Mouse (Mus musculus): ENCODE results near the gene Prss33.

The Prss33 gene

GRCm38 (mm10) chr17:23841145-23841544 is 5.3 kb upstream of the Prss33 start:
- 0 out of 2 replicates have a peak, but pooled peaks cover 4% of the 10 kb centered on the region for H3K27me3 ChIP-seq (ENCODE audit: insufficient read depth, low read length)

GRCm38 (mm10) chr17:23831201-23831600 is 4.7 kb downstream of the Prss33 start:
- Histone ChIP-seq H3K27me3 (ENCODE audit: insufficient read depth, low read length) (peaks cover 13% of the 10 kb centered on the region), H3K36me3 (ENCODE audit: insufficient read depth, low read length) (peaks cover 15% of the 10 kb centered on the region), H3K4me3 (replicated peaks; ENCODE audit: low read length) (no peak overlapping the region), H3K4me1 (replicated peaks; ENCODE audit: low read depth, low read length) (peaks cover 51% of the 10 kb centered on the region), H3K9me3 (ENCODE audit: low read length) (no peaks in the 10 kb centered on the region; the same call in 1 of the 2 replicates)
- TF ChIP-seq NANOG (IDR thresholded peaks at IDR 0.05; ENCODE audit: borderline replicate concordance, low read length): no peak
- no peak for TF ChIP-seq POU5F1 (IDR thresholded peaks at IDR 0.05; ENCODE audit: borderline replicate concordance, low read length)
- no peak for TF ChIP-seq CTCF (conservative IDR thresholded peaks at IDR 0.05; ENCODE audit: low read length)

More at GRCm38 (mm10) chr17:23841145-23841544, 5.3 kb upstream of the Prss33 start:
- H3K9me3 ChIP-seq (ENCODE audit: low read length): no peaks in the 10 kb centered on the region
- H3K4me1 ChIP-seq (replicated peaks; ENCODE audit: low read depth, low read length): peaks cover 14% of the 10 kb centered on the region
- peak; percentile 96 for TF ChIP-seq CTCF (conservative IDR thresholded peaks at IDR 0.05; ENCODE audit: low read length)
- no peak for TF ChIP-seq NANOG (IDR thresholded peaks at IDR 0.05; ENCODE audit: borderline replicate concordance, low read length)
- H3K4me3 ChIP-seq (replicated peaks; ENCODE audit: low read length): no peak overlapping the region
- peaks cover 6% of the 10 kb centered on the region; the same call in 1 of the 2 replicates for H3K36me3 ChIP-seq (ENCODE audit: insufficient read depth, low read length)

- Histone ChIP-seq H3K36me3 (ENCODE audit: insufficient read depth, low read length) (peaks cover 36% of the 10 kb centered on the region), H3K27me3 (ENCODE audit: insufficient read depth, low read length) (peaks cover 5% of the 10 kb centered on the region), H3K9me3 (ENCODE audit: low read length) (peaks cover 4% of the 10 kb centered on the region; the same call in 1 of the 2 replicates), H3K4me3 (replicated peaks; ENCODE audit: low read length) (peak within 1 kb of the TSS; percentile 92), H3K4me1 (replicated peaks; ENCODE audit: low read depth, low read length) (peaks cover 49% of the 10 kb centered on the region)
- TF ChIP-seq POU5F1 (IDR thresholded peaks at IDR 0.05; ENCODE audit: borderline replicate concordance, low read length) (no peak), CTCF (conservative IDR thresholded peaks at IDR 0.05; ENCODE audit: low read length) (peak; percentile 71)
These were observed 6.7 kb downstream of the Prss33 start, which contains the start of gene Elob for GRCm38 (mm10) chr17:23829064-23829619. Gene Elob, minus strand, starts transcription at chr17:23829136.

GRCm38 (mm10) chr17:23828271-23829001 is 7.4 kb downstream of the Prss33 start:
- Histone ChIP-seq H3K36me3 (ENCODE audit: insufficient read depth, low read length) (peaks cover 43% of the 10 kb centered on the region), H3K9me3 (ENCODE audit: low read length) (peaks cover 11% of the 10 kb centered on the region; the same call in 1 of the 2 replicates), H3K4me1 (replicated peaks; ENCODE audit: low read depth, low read length) (peaks cover 51% of the 10 kb centered on the region), H3K4me3 (replicated peaks; ENCODE audit: low read length) (peak overlapping the region; percentile 92), H3K27me3 (ENCODE audit: insufficient read depth, low read length) (no peaks in the 10 kb centered on the region)
- no peak for TF ChIP-seq NANOG (IDR thresholded peaks at IDR 0.05; ENCODE audit: borderline replicate concordance, low read length)
- no peak for TF ChIP-seq POU5F1 (IDR thresholded peaks at IDR 0.05; ENCODE audit: borderline replicate concordance, low read length)
- no peak for TF ChIP-seq CTCF (conservative IDR thresholded peaks at IDR 0.05; ENCODE audit: low read length)

- Histone ChIP-seq H3K27me3 (ENCODE audit: insufficient read depth, low read length) (no peaks in the 10 kb centered on the region), H3K9me3 (ENCODE audit: low read length) (peaks cover 39% of the 10 kb centered on the region), H3K4me1 (replicated peaks; ENCODE audit: low read depth, low read length) (peaks cover 80% of the 10 kb centered on the region), H3K4me3 (replicated peaks; ENCODE audit: low read length) (peak overlapping the region; percentile 7; the same call in 1 of the 2 replicates), H3K36me3 (ENCODE audit: insufficient read depth, low read length) (peaks cover 71% of the 10 kb centered on the region)
- no peak for TF ChIP-seq NANOG (IDR thresholded peaks at IDR 0.05; ENCODE audit: borderline replicate concordance, low read length)
- TF ChIP-seq CTCF (conservative IDR thresholded peaks at IDR 0.05; ENCODE audit: low read length): no peak
- no peak for TF ChIP-seq POU5F1 (IDR thresholded peaks at IDR 0.05; ENCODE audit: borderline replicate concordance, low read length)
These were observed 10.3 kb downstream of the Prss33 start for GRCm38 (mm10) chr17:23825591-23825990.

GRCm38 (mm10) chr17:23823614-23824013 is 12.2 kb downstream of the Prss33 start:
- H3K4me3 ChIP-seq (replicated peaks; ENCODE audit: low read length): peak overlapping the region; percentile 55
- peaks cover 74% of the 10 kb centered on the region for H3K4me1 ChIP-seq (replicated peaks; ENCODE audit: low read depth, low read length)
- no peaks in the 10 kb centered on the region for H3K27me3 ChIP-seq (ENCODE audit: insufficient read depth, low read length)
- TF ChIP-seq NANOG (IDR thresholded peaks at IDR 0.05; ENCODE audit: borderline replicate concordance, low read length): no peak
- H3K9me3 ChIP-seq (ENCODE audit: low read length): peaks cover 59% of the 10 kb centered on the region
- peaks cover 91% of the 10 kb centered on the region for H3K36me3 ChIP-seq (ENCODE audit: insufficient read depth, low read length)

GRCm38 (mm10) chr17:23823018-23823417 is 12.8 kb downstream of the Prss33 start:
- peaks cover 97% of the 10 kb centered on the region for H3K36me3 ChIP-seq (ENCODE audit: insufficient read depth, low read length)
- H3K4me3 ChIP-seq (replicated peaks; ENCODE audit: low read length): peak overlapping the region; percentile 55
- H3K9me3 ChIP-seq (ENCODE audit: low read length): peaks cover 65% of the 10 kb centered on the region
- TF ChIP-seq NANOG (IDR thresholded peaks at IDR 0.05; ENCODE audit: borderline replicate concordance, low read length) (no peak), POU5F1 (IDR thresholded peaks at IDR 0.05; ENCODE audit: borderline replicate concordance, low read length) (no peak), CTCF (conservative IDR thresholded peaks at IDR 0.05; ENCODE audit: low read length) (no peak)
- peaks cover 74% of the 10 kb centered on the region for H3K4me1 ChIP-seq (replicated peaks; ENCODE audit: low read depth, low read length)
- no peaks in the 10 kb centered on the region for H3K27me3 ChIP-seq (ENCODE audit: insufficient read depth, low read length)

GRCm38 (mm10) chr17:23822094-23822493 is 13.8 kb downstream of the Prss33 start:
- Histone ChIP-seq H3K27me3 (ENCODE audit: insufficient read depth, low read length) (no peaks in the 10 kb centered on the region), H3K9me3 (ENCODE audit: low read length) (peaks cover 74% of the 10 kb centered on the region)
- TF ChIP-seq CTCF (conservative IDR thresholded peaks at IDR 0.05; ENCODE audit: low read length): no peak

More at GRCm38 (mm10) chr17:23822094-23822493, 13.8 kb downstream of the Prss33 start:
- H3K36me3 ChIP-seq (ENCODE audit: insufficient read depth, low read length): peaks cover 100% of the 10 kb centered on the region
- peaks cover 68% of the 10 kb centered on the region for H3K4me1 ChIP-seq (replicated peaks; ENCODE audit: low read depth, low read length)
- H3K4me3 ChIP-seq (replicated peaks; ENCODE audit: low read length): peak overlapping the region; percentile 55

All from E14TG2a.4 (cell line).